Mouse (Mus musculus) small intestine, adult 2 months (tissue): Measurements from ENCODE around the gene Cfdp1.
A peak's percentile ranks its signal among the peaks of the same experiment; 100 is the strongest.

Experiments used
- CTCF ChIP-seq: fragments of 200-500 bp; IDR thresholded peaks from 2 replicates; pipeline ENCODE4 v1.5.1; 2012; ENCODE audit warnings: low read depth, mild to moderate bottlenecking, control low read depth, inconsistent platforms, low read length, moderate library complexity, mixed read lengths; ENCODE audit not compliant: insufficient replicate concordance, insufficient read length; ENCODE audit errors: extremely low read depth
- POLR2A ChIP-seq: fragments of 200-500 bp; IDR thresholded peaks from 2 replicates; pipeline ENCODE4 v1.6.1; 2012; ENCODE audit warnings: low read depth, mild to moderate bottlenecking, control low read depth, inconsistent platforms, low read length, moderate library complexity

GRCm38 (mm10) chr8:111739604-111740003, 114.5 kb downstream of the Cfdp1 start:
- peak; percentile 37; the same call in 1 of the 2 replicates for TF ChIP-seq CTCF
- no peak for TF ChIP-seq POLR2A
